Mouse (Mus musculus) liver, embryonic 13.5 days (tissue): ENCODE data around the gene Tti1. TPM values are rescaled to one million over a fixed set of nuclear protein-coding genes. Genes with fewer than 3 reads are reported as not detected.

ENCODE experiments used
- ATAC-seq: fragments of 200-750 bp; cut with Nextera tagmentation; 2 replicates; pipeline ENCODE4 v1.8.0; 2017; ENCODE audit warnings: low read depth, mild to moderate bottlenecking, moderate number of reproducible peaks, moderate library complexity
- DNase-seq: peaks from one replicate; pipeline ENCODE4 v3.0.0; 2022
- H3K27ac ChIP-seq: fragments of 300-500 bp; sonication (generic); 2 replicates; pipeline ENCODE4 v1.5.1; 2015; ENCODE audit warnings: moderate library complexity, mild to moderate bottlenecking, inconsistent platforms
- H3K27me3 ChIP-seq: fragments of 300-500 bp; sonication (generic); 2 replicates; pipeline ENCODE4 v1.6.1; 2015; ENCODE audit warnings: mild to moderate bottlenecking, inconsistent platforms
- H3K36me3 ChIP-seq: fragments of 300-500 bp; sonication (generic); 2 replicates; pipeline ENCODE4 v1.6.1; 2015; ENCODE audit warnings: mild to moderate bottlenecking, inconsistent platforms
- H3K4me1 ChIP-seq: fragments of 300-500 bp; sonication (generic); replicated peaks from 2 replicates; pipeline ENCODE4 v1.6.1; 2015; ENCODE audit warnings: inconsistent platforms
- H3K4me2 ChIP-seq: fragments of 300-500 bp; sonication (generic); 2 replicates; pipeline ENCODE4 v1.6.1; 2015; ENCODE audit warnings: inconsistent platforms, mild to moderate bottlenecking, moderate library complexity
- H3K4me3 ChIP-seq: fragments of 300-500 bp; sonication (generic); replicated peaks from 2 replicates; pipeline ENCODE4 v1.5.1; 2015; ENCODE audit warnings: mild to moderate bottlenecking, inconsistent platforms
- H3K9ac ChIP-seq: fragments of 300-500 bp; sonication (generic); 2 replicates; pipeline ENCODE4 v1.6.1; 2015; ENCODE audit warnings: mild to moderate bottlenecking, inconsistent platforms
- H3K9me3 ChIP-seq: fragments of 300-500 bp; sonication (generic); replicated peaks from 2 replicates; pipeline ENCODE4 v1.6.1; 2016; ENCODE audit warnings: inconsistent platforms
- WGBS: fragments of 180-500 bp; shearing (Covaris S2); methylation state at CpG from one replicate; pipeline ENCODE4 v1.1.7; 2015; ENCODE audit not compliant: insufficient replicate concordance; 5-methylcytosine and 5-hydroxymethylcytosine counted together
- polyA plus RNA-seq: library from polyadenylated mRNA; unstranded; fragments of >200 nt; fragmentation: Nextera tagmentation; extraction: Ambion mirVana; gene quantifications from 2 replicates; pipeline ENCODE4 v1.2.1, GENCODE M21; 2015

The Tti1 gene
- polyA plus RNA-seq, 1 experiment from 2014 or later = 14.0 TPM

DNA sequence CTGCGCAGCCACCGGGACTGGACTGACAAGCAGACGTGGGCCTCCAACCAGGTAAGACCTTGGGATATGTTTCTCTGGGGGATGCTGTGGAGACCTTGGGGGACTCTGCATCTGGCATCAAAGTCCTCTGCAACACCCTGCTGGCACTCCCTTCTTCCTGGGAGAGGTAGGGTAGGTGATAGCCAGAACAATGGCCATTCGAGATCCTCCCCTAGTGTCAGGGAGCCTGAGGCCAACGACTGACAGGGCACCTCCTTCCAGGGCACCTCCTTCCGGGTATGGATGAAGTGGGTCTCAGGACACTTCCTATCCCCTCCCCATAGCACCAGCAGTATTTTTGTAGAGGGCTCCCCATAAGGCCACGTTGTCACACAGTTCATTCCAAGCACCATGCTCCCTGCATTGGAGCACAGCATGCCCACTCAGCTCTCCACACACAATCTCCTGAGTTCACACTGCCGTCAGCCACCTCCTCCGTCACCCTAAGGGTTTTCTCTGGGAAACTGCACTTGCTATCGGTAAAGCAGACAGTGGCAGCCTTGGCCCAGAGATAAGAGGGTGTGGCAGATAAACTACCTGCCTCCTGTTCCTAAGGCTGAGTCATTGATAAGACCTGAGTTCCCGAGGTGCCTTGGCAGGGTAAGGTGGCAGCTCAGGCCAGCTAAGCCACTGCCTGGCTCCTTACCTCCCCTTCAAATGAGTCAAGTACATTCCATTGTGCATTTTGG, 92.6 kb downstream of the Tti1 start:
- WGBS = 33% methylated on average over 11 of the region's 11 CpGs
- Histone ChIP-seq H3K36me3 (no peaks in the 10 kb centered on the region), H3K4me2 (no peak overlapping the region), H3K4me3 (no peak overlapping the region), H3K27ac (no peak overlapping the region), H3K9ac (no peak overlapping the region), H3K4me1 (peaks cover 9% of the 10 kb centered on the region), H3K27me3 (peaks cover 30% of the 10 kb centered on the region), H3K9me3 (no peaks in the 10 kb centered on the region)
- DNase-seq (no peak), ATAC-seq (peak; percentile 63)

DNA sequence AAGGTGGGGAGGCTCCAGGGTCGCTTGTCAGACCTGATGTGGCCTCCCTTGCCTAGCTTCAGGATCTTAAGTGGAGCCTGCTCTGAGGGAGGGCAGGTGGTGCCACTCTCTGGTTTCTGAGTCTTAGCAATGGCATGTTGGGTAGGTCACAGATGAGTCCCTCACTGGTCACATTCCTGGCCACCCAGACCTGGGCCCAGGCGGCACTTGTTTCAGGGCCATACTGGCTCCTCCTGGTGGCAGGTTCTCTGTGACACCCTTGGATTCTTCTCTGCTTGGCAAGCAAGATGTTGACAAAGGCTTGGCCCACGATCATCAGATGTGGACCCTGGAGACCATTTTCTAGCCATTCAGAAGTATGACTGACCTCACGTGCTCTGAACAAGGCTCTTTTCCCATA, 95.6 kb downstream of the Tti1 start:
- peaks cover 11% of the 10 kb centered on the region; the same call in 1 of the 2 replicates for H3K27me3 ChIP-seq
- H3K36me3 ChIP-seq = no peaks in the 10 kb centered on the region
- ATAC-seq = no peak
- H3K27ac ChIP-seq = no peak overlapping the region
- H3K9ac ChIP-seq = no peak overlapping the region
- H3K4me1 ChIP-seq = peaks cover 9% of the 10 kb centered on the region
- DNase-seq = no peak
- WGBS = 59% methylated on average over 4 of the region's 4 CpGs
- H3K4me3 ChIP-seq = no peak overlapping the region
- no peak overlapping the region for H3K4me2 ChIP-seq
- H3K9me3 ChIP-seq = no peaks in the 10 kb centered on the region

Other genes with a start within 250 kb of the Tti1 start
- not detected in 2 replicates for gene Vstm2l, start 113.8 kb downstream of the Tti1 start, polyA plus RNA-seq
- 30.0 and 35.5 TPM in 2 replicates for gene Rprd1b, start 64 bp upstream of the Tti1 start, polyA plus RNA-seq
- gene Tgm2, start 118.0 kb upstream of the Tti1 start, polyA plus RNA-seq = 63.8 and 68.2 TPM in 2 replicates
- gene D630003M21Rik, start 200.8 kb upstream of the Tti1 start, polyA plus RNA-seq = 0.31 and 0.47 TPM in 2 replicates
- gene Bpi, start 229.7 kb upstream of the Tti1 start, polyA plus RNA-seq = not detected in 2 replicates